In genomic region chr11:106518391-106518790, GRCm38 (mm10) we compare ENCODE assay signal across 23 mouse cellular contexts. TPM values are rescaled to one million over a fixed set of nuclear protein-coding genes. Genes with fewer than 3 reads are reported as not detected.
DNase-seq lines count a peak whose midpoint lies in the region; ATAC-seq lines count a peak whose summit lies in the region.
"Had no signal": no experiment of that assay in that cellular context is flagged by ENCODE, and none has a peak within 500 bp of the region (broad histone marks: within the 10 kb centered on the region; RNA-seq: fewer than 3 reads in every experiment).

No protein-coding gene starts in this region.

- no peaks in the 10 kb centered on the region for H3K9me3 ChIP-seq in heart, embryonic 13.5 days
- H3K9me3 ChIP-seq in lung, embryonic 15.5 days: no peaks in the 10 kb centered on the region
- H3K9me3 ChIP-seq in embryonic facial prominence, embryonic 13.5 days: no peaks in the 10 kb centered on the region
- H3K9me3 ChIP-seq in limb, embryonic 15.5 days: no peaks in the 10 kb centered on the region
- H3K9me3 ChIP-seq: heart, embryonic 12.5 days; midbrain, embryonic 13.5 days had no signal

- no peak overlapping the region for H3K4me3 ChIP-seq in heart, embryonic 13.5 days
- no peak overlapping the region for H3K4me3 ChIP-seq in lung, embryonic 15.5 days
- H3K4me3 ChIP-seq in embryonic facial prominence, embryonic 13.5 days: no peak overlapping the region
- H3K4me3 ChIP-seq in limb, embryonic 15.5 days: no peak overlapping the region
- H3K4me3 ChIP-seq: heart, embryonic 12.5 days; midbrain, embryonic 13.5 days had no signal

- peaks cover 42% of the 10 kb centered on the region for H3K4me1 ChIP-seq in heart, embryonic 13.5 days
- H3K4me1 ChIP-seq in lung, embryonic 15.5 days: peaks cover 43% of the 10 kb centered on the region
- peaks cover 26% of the 10 kb centered on the region for H3K4me1 ChIP-seq in embryonic facial prominence, embryonic 13.5 days
- peaks cover 17% of the 10 kb centered on the region for H3K4me1 ChIP-seq in limb, embryonic 15.5 days

- 0 out of 2 replicates have a peak overlapping the region, but pooled peaks have one; percentile 15 for H3K9ac ChIP-seq in heart, embryonic 13.5 days
- no peak overlapping the region for H3K9ac ChIP-seq in lung, embryonic 15.5 days
- H3K9ac ChIP-seq in embryonic facial prominence, embryonic 13.5 days: no peak overlapping the region
- H3K9ac ChIP-seq in limb, embryonic 15.5 days: no peak overlapping the region
- H3K9ac ChIP-seq: heart, embryonic 12.5 days; liver, postnatal 0 days; midbrain, embryonic 13.5 days had no signal

- H3K4me2 ChIP-seq in heart, embryonic 13.5 days: no peak overlapping the region
- no peak overlapping the region for H3K4me2 ChIP-seq in lung, embryonic 15.5 days
- no peak overlapping the region for H3K4me2 ChIP-seq in embryonic facial prominence, embryonic 13.5 days
- H3K4me2 ChIP-seq in limb, embryonic 15.5 days: no peak overlapping the region
- H3K4me2 ChIP-seq: heart, embryonic 12.5 days; liver, embryonic 11.5 days; midbrain, embryonic 13.5 days had no signal

- peaks cover 8% of the 10 kb centered on the region; the same call in 1 of the 2 replicates for H3K36me3 ChIP-seq in heart, embryonic 13.5 days
- H3K36me3 ChIP-seq in lung, embryonic 15.5 days: no peaks in the 10 kb centered on the region
- no peaks in the 10 kb centered on the region for H3K36me3 ChIP-seq in embryonic facial prominence, embryonic 13.5 days
- H3K36me3 ChIP-seq in limb, embryonic 15.5 days: no peaks in the 10 kb centered on the region
- H3K36me3 ChIP-seq: heart, embryonic 12.5 days had no signal

- no peak for DNase-seq in heart, postnatal 25 days (ENCODE audit: low spot score)
- no peak for DNase-seq in lung, adult 18-20 months
- DNase-seq in left cerebral cortex, postnatal 4 days: no peak
- DNase-seq: adrenal gland, postnatal 36 days; cerebellum, adult 9-11 months; gastrocnemius, postnatal 14 days; heart, adult 11 months; heart, postnatal 36 days; kidney, adult 18-20 months; kidney, postnatal 4 days; liver, postnatal 0 days; thymus, adult 2 months; thymus, postnatal 4 days had no signal

- 27% methylated on average over 4 of the region's 4 CpGs for WGBS in heart, embryonic 13.5 days
- 32% methylated on average over 4 of the region's 4 CpGs for WGBS in lung, embryonic 15.5 days
- 38% methylated on average over 4 of the region's 4 CpGs for WGBS in embryonic facial prominence, embryonic 13.5 days
- WGBS in limb, embryonic 15.5 days: 21% methylated on average over 4 of the region's 4 CpGs

- no peak for ATAC-seq in heart, embryonic 13.5 days (ENCODE audit: extremely low read depth, insufficient number of reproducible peaks, low FRiP score, low TSS enrichment)
- peak; percentile 38; the same call in 1 of the 2 replicates for ATAC-seq in lung, embryonic 15.5 days (ENCODE audit: borderline replicate concordance, extremely low read depth, low FRiP score, low TSS enrichment)
- no peak for ATAC-seq in embryonic facial prominence, embryonic 13.5 days (ENCODE audit: insufficient number of reproducible peaks, insufficient read depth, low FRiP score, low TSS enrichment, low read depth)
- 0 out of 2 replicates have a peak, but pooled peaks have one; percentile 36 for ATAC-seq in limb, embryonic 15.5 days (ENCODE audit: insufficient number of reproducible peaks, low FRiP score, low TSS enrichment, low read depth)
- ATAC-seq: forebrain, embryonic 14.5 days; hindbrain, embryonic 16.5 days; liver, postnatal 0 days; midbrain, embryonic 13.5 days had no signal

- intact Hi-C loops in heart, postnatal 25 days (cut with DNase I): no loop called here
- intact Hi-C loops in left cerebral cortex, postnatal 4 days (cut with DNase I): no loop called here

- H3K27ac ChIP-seq in heart, embryonic 13.5 days (replicated peaks): 0 out of 2 replicates have a peak overlapping the region, but pooled peaks have one; percentile 0
- peak overlapping the region; percentile 39; the same call in 1 of the 2 replicates for H3K27ac ChIP-seq in lung, embryonic 15.5 days
- H3K27ac ChIP-seq in embryonic facial prominence, embryonic 13.5 days: peak overlapping the region; percentile 11; the same call in 1 of the 2 replicates
- peak overlapping the region; percentile 57; the same call in 1 of the 2 replicates for H3K27ac ChIP-seq in limb, embryonic 15.5 days
- H3K27ac ChIP-seq: midbrain, embryonic 13.5 days; stomach, postnatal 0 days had no signal

- no peaks in the 10 kb centered on the region for H3K27me3 ChIP-seq in heart, embryonic 13.5 days (replicated peaks)
- H3K27me3 ChIP-seq in lung, embryonic 15.5 days: no peaks in the 10 kb centered on the region
- H3K27me3 ChIP-seq in embryonic facial prominence, embryonic 13.5 days: no peaks in the 10 kb centered on the region
- H3K27me3 ChIP-seq in limb, embryonic 15.5 days: no peaks in the 10 kb centered on the region
- H3K27me3 ChIP-seq: heart, embryonic 12.5 days; midbrain, embryonic 13.5 days had no signal

RNA-seq across cellular contexts. Expression of gene Ern1, which starts 30.7 kb away (rescaled TPM):
- polyA plus RNA-seq in heart, embryonic 13.5 days (2015; fragmentation: Nextera tagmentation; extraction: Ambion mirVana): 3.9 and 4.3 TPM in 2 replicates
- 10 to 100 TPM; 10.0 to 10.2 TPM for total RNA-seq in heart, postnatal 25 days (2021)
- polyA plus RNA-seq in lung, embryonic 15.5 days (2015; fragmentation: Nextera tagmentation; extraction: Ambion mirVana): 6.0 and 6.5 TPM in 2 replicates
- 7.0 and 7.5 TPM in 2 replicates for polyA plus RNA-seq in embryonic facial prominence, embryonic 13.5 days (2015; fragmentation: Nextera tagmentation; extraction: Ambion mirVana)
- 5.9 and 6.6 TPM in 2 replicates for polyA plus RNA-seq in limb, embryonic 15.5 days (2015; fragmentation: Nextera tagmentation; extraction: Ambion mirVana)
- total RNA-seq in left cerebral cortex, postnatal 4 days (2021): 10 to 100 TPM; 10.7 to 12.9 TPM

Comparison
In these comparisons a context has a peak if more than half of its experiments do, and no peak if none do; other contexts are left out.
1. ATAC-seq: peak in lung, embryonic 15.5 days (single experiment) and limb, embryonic 15.5 days (single experiment); none in heart, embryonic 13.5 days (single experiment) and embryonic facial prominence, embryonic 13.5 days (single experiment).
2. H3K27ac ChIP-seq: peak in every context shown above with its lines; median percentile 57 in limb, embryonic 15.5 days; 39 in lung, embryonic 15.5 days; 11 in embryonic facial prominence, embryonic 13.5 days; 0 in heart, embryonic 13.5 days.